Mouse (Mus musculus) erythroblast, embryonic 14.5 days (primary cell): Measurements from ENCODE around the gene Snn.

Experiments
- GATA1 ChIP-seq: IDR thresholded peaks from 2 replicates; pipeline ENCODE4 v1.6.1; 2012; ENCODE audit warnings: low read length, inconsistent platforms, mixed read lengths
- TAL1 ChIP-seq: IDR thresholded peaks from 3 replicates; pipeline ENCODE4 v1.6.1; 2012; ENCODE audit warnings: low read length, inconsistent platforms, mixed read lengths

DNA sequence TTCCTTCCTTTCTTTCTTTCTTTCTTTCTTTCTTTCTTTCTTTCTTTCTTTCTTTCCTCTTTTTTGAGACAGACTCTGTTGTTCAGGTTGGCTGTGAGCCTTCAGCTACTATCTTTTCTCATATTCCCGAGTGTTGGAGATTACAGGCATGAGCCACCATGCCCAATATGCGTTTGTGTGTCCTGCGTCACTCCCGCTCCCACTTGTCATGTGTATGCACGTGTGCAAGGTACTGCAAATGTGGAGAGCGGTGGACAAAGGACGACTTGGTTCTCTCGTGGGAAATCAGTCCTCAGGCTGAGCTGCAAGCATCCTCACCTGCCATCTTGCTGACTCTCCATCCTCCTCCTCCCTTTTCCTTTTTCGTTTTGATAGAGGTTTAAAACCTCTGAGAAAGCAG, 25.5 kb upstream of the Snn start:
- no peak for TF ChIP-seq TAL1
- TF ChIP-seq GATA1: no peak
